Mouse (Mus musculus): Measurements from ENCODE around the gene Usp29. TPM values are rescaled to one million over a fixed set of nuclear protein-coding genes. Genes with fewer than 3 reads are reported as not detected.
"Not testable (repeated sequence)": the region's sequence is repeated elsewhere in the genome, so short reads cannot be mapped to it uniquely, and the experiment has no call there.

The Usp29 gene
- polyA plus RNA-seq, 1 experiment, result 0.02 TPM

DNA sequence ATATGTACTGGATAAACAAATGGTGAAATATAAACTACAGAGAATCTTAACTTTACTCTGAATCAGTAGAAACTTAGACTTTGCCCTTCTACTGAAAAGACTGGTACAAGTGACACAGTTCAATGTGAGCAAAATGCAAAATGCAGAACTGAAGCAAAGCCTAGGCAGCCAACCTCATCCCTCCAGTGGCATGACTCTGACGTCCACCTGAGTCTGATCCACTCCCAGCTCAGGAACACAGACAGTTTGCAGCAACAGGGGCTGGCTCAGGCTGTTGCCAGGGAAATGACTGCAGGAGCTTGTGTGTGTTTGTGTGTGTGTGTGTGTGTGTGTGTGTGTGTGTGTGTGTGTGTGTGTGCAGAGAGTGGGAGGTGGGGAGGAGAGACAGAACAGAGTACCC, 147.8 kb downstream of the Usp29 start:
- Histone ChIP-seq H3K36me3 (ENCODE audit: control insufficient read depth) (no peaks in the 10 kb centered on the region), H3K4me3 (replicated peaks) (no peak overlapping the region), H3K27me3 (ENCODE audit: control insufficient read depth) (no peaks in the 10 kb centered on the region), H3K9me3 (ENCODE audit: control insufficient read depth, low read length) (peaks cover 2% of the 10 kb centered on the region; the same call in 1 of the 2 replicates), H3K4me1 (ENCODE audit: control insufficient read depth) (no peaks in the 10 kb centered on the region)
- TF ChIP-seq GATA1 (IDR thresholded peaks at IDR 0.05; ENCODE audit: low read length), result no peak
- TF ChIP-seq TAL1 (IDR thresholded peaks at IDR 0.05; ENCODE audit: low read length), result no peak

DNA sequence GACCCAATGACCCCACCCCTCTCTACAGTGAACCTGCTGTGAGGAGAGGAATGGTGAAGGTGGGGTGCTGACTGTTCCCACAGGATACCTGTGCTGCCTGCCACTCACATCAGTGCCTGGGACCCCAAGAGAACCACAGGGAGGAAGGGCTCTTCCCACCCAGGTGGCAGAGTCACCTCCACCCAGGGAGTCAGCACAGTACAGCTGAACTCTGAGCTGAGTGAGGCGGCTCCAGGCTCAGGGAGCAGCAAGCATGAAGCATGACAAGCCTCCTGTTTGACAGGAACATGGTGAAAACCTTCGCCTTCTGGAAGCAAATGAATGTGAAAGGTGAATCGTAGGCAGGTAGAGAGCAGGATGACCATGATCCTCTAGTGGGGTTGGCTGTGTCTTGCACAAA, 148.5 kb downstream of the Usp29 start:
- not testable (repeated sequence) for H3K36me3 ChIP-seq (ENCODE audit: control insufficient read depth); H3K4me1 ChIP-seq (ENCODE audit: control insufficient read depth); H3K9me3 ChIP-seq (ENCODE audit: control insufficient read depth, low read length); H3K27me3 ChIP-seq (ENCODE audit: control insufficient read depth); H3K4me3 ChIP-seq (replicated peaks)

GRCm38 (mm10) chr7:6879512-6880164, 149.3 kb downstream of the Usp29 start:
- H3K4me3 ChIP-seq (replicated peaks), result no peak overlapping the region
- no peaks in the 10 kb centered on the region for H3K36me3 ChIP-seq (ENCODE audit: control insufficient read depth)
- no peaks in the 10 kb centered on the region for H3K4me1 ChIP-seq (ENCODE audit: control insufficient read depth)
- H3K27me3 ChIP-seq (ENCODE audit: control insufficient read depth), result no peaks in the 10 kb centered on the region
- TF ChIP-seq GATA1 (IDR thresholded peaks at IDR 0.05; ENCODE audit: low read length), result no peak
- TF ChIP-seq TAL1 (IDR thresholded peaks at IDR 0.05; ENCODE audit: low read length), result no peak
- no peaks in the 10 kb centered on the region for H3K9me3 ChIP-seq (ENCODE audit: control insufficient read depth, low read length)

- not testable (repeated sequence) for H3K4me3 ChIP-seq (replicated peaks); H3K36me3 ChIP-seq (ENCODE audit: control insufficient read depth); H3K9me3 ChIP-seq (ENCODE audit: control insufficient read depth, low read length); H3K27me3 ChIP-seq (ENCODE audit: control insufficient read depth); H3K4me1 ChIP-seq (ENCODE audit: control insufficient read depth)
These were observed 150.5 kb downstream of the Usp29 start for GRCm38 (mm10) chr7:6880918-6881317.

- Histone ChIP-seq H3K4me1 (ENCODE audit: control insufficient read depth) (no peaks in the 10 kb centered on the region), H3K36me3 (ENCODE audit: control insufficient read depth) (no peaks in the 10 kb centered on the region), H3K9me3 (ENCODE audit: control insufficient read depth, low read length) (no peaks in the 10 kb centered on the region), H3K4me3 (replicated peaks) (no peak overlapping the region), H3K27me3 (ENCODE audit: control insufficient read depth) (no peaks in the 10 kb centered on the region)
- TF ChIP-seq GATA1 (IDR thresholded peaks at IDR 0.05; ENCODE audit: low read length) (no peak), TAL1 (IDR thresholded peaks at IDR 0.05; ENCODE audit: low read length) (no peak)
These were observed 151.2 kb downstream of the Usp29 start for GRCm38 (mm10) chr7:6881473-6882046.

- TF ChIP-seq GATA1 (IDR thresholded peaks at IDR 0.05; ENCODE audit: low read length) (no peak), TAL1 (IDR thresholded peaks at IDR 0.05; ENCODE audit: low read length) (no peak)
- Histone ChIP-seq H3K4me3 (replicated peaks) (no peak overlapping the region), H3K4me1 (ENCODE audit: control insufficient read depth) (no peaks in the 10 kb centered on the region), H3K27me3 (ENCODE audit: control insufficient read depth) (no peaks in the 10 kb centered on the region), H3K36me3 (ENCODE audit: control insufficient read depth) (no peaks in the 10 kb centered on the region), H3K9me3 (ENCODE audit: control insufficient read depth, low read length) (no peaks in the 10 kb centered on the region)
These were observed 153.2 kb downstream of the Usp29 start for GRCm38 (mm10) chr7:6883376-6884147.

DNA sequence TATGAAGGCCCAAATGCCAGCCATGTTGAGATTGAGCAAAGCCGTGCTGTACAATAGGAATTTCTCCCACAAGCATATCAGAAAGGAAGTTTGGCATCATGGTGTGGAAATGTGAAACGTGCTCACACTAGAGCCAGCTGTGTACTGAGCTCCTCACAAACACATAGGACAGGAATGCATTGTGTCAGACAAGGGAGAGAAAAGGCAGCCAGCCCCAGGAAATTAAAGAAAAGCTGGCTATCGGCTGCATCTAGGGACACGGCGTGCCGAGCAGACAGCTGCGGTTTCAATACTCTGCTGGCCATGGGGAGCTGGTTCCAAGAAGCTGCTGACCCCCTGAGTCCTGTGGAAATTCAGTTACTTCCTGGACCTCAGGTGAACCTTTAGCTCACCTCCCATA, 155.0 kb downstream of the Usp29 start:
- TF ChIP-seq GATA1 (IDR thresholded peaks at IDR 0.05; ENCODE audit: low read length) (no peak), TAL1 (IDR thresholded peaks at IDR 0.05; ENCODE audit: low read length) (no peak)
- Histone ChIP-seq H3K36me3 (ENCODE audit: control insufficient read depth) (no peaks in the 10 kb centered on the region), H3K4me3 (replicated peaks) (no peak overlapping the region)

GRCm38 (mm10) chr7:6886896-6887295, 156.5 kb downstream of the Usp29 start:
- Histone ChIP-seq H3K27me3 (ENCODE audit: control insufficient read depth) (no peaks in the 10 kb centered on the region), H3K36me3 (ENCODE audit: control insufficient read depth) (no peaks in the 10 kb centered on the region), H3K4me1 (ENCODE audit: control insufficient read depth) (no peaks in the 10 kb centered on the region), H3K9me3 (ENCODE audit: control insufficient read depth, low read length) (no peaks in the 10 kb centered on the region), H3K4me3 (replicated peaks) (no peak overlapping the region)
- TF ChIP-seq GATA1 (IDR thresholded peaks at IDR 0.05; ENCODE audit: low read length), result no peak
- TF ChIP-seq TAL1 (IDR thresholded peaks at IDR 0.05; ENCODE audit: low read length), result no peak

More for the DNA sequence above, 155.0 kb downstream of the Usp29 start:
- no peaks in the 10 kb centered on the region for H3K9me3 ChIP-seq (ENCODE audit: control insufficient read depth, low read length)
- no peaks in the 10 kb centered on the region for H3K27me3 ChIP-seq (ENCODE audit: control insufficient read depth)
- H3K4me1 ChIP-seq (ENCODE audit: control insufficient read depth), result no peaks in the 10 kb centered on the region

DNA sequence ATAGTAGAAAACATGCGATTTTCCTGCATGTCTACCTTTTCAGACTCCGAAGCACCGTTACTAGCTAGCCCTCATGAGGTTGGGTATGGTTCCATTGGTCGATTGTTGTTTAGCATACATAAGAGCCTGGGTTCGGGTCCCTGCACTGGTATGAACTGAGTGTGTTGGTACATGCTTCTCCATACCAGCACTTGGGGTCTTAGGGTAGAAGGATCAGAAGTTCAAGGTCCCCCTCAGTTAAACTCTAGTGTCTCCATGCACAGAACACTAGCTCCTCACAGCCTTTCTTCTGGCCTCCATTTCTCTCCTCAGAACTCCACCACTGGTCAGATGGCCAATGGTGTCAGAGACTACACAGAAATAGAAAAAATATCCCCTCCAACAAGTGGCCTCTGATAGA, 159.5 kb downstream of the Usp29 start:
- H3K36me3 ChIP-seq (ENCODE audit: control insufficient read depth), result no peaks in the 10 kb centered on the region
- TF ChIP-seq TAL1 (IDR thresholded peaks at IDR 0.05; ENCODE audit: low read length) (no peak), GATA1 (IDR thresholded peaks at IDR 0.05; ENCODE audit: low read length) (no peak)

More for the DNA sequence above, 159.5 kb downstream of the Usp29 start:
- H3K9me3 ChIP-seq (ENCODE audit: control insufficient read depth, low read length), result no peaks in the 10 kb centered on the region
- no peak overlapping the region for H3K4me3 ChIP-seq (replicated peaks)
- H3K4me1 ChIP-seq (ENCODE audit: control insufficient read depth), result no peaks in the 10 kb centered on the region
- H3K27me3 ChIP-seq (ENCODE audit: control insufficient read depth), result no peaks in the 10 kb centered on the region

All from erythroblast, embryonic 14.5 days (primary cell).